Mouse (Mus musculus) embryo, embryonic 10 days (tissue): ENCODE measurements around the gene Shld2.

Experiments
- DNase-seq: peaks from one replicate; pipeline ENCODE4 v3.0.0-alpha.2; 2015; ENCODE audit warnings: low spot score

The Shld2 gene

GRCm38 (mm10) chr14:34310234-34310965 is at the start of gene Shld2, which contains the start of gene Glud1:
TSS of gene Shld2 (minus strand) at chr14:34310493.
TSS of gene Glud1 (plus strand) at chr14:34310727.
- DNase-seq: peak; percentile 97

- no peak for DNase-seq
Measured at GRCm38 (mm10) chr14:34359676-34360244, 49.5 kb upstream of the Shld2 start.

GRCm38 (mm10) chr14:34357671-34358455 is 47.6 kb upstream of the Shld2 start:
- DNase-seq: no peak

- no peak for DNase-seq
Measured at GRCm38 (mm10) chr14:34355301-34355700, 45.0 kb upstream of the Shld2 start, which contains the start of gene Fam25c. TSS of gene Fam25c (minus strand) at chr14:34355433.

- no peak for DNase-seq
Measured at GRCm38 (mm10) chr14:34354456-34354855, 44.2 kb upstream of the Shld2 start.

DNA sequence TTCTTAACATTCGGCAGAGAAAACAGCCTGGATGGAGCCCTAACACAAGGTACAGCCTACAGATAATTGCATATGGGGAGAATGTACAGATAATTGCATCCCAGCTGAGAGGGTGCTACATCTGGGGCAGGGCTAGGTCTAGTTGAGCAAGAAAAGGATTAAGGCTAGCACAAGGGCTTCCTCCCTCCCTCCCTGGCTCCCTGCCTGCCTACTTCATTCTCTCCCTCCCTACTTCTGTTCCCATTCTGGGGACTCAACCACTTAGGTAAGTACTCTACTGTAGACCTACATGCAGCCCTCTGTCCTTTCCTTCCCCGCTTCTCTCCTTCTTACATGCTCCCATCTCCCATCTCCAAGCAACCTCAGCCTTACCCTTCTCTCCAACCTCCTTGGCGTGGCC is 43.0 kb upstream of the Shld2 start:
- no peak for DNase-seq

- no peak for DNase-seq
Measured at GRCm38 (mm10) chr14:34352523-34352922, 42.2 kb upstream of the Shld2 start.

DNA sequence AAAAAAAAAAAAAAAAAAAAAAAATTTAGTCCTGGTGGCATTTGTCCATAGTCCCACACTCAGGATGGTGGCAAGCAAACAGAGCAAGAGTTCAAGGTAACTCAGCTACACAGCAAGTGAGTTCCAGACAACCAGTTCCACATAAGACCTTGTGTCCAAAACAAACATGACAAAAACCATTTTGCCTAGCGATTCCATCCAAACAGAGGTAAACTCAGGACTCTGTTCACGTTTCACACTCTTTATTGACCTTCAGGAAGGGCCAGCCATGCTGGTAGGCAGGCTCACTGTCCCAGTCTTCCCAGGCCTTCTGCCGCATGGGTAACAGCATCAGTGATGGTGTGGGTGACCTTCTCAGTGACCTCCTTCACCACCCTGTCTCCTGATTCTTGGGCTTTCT is 41.4 kb upstream of the Shld2 start:
- DNase-seq: no peak

DNA sequence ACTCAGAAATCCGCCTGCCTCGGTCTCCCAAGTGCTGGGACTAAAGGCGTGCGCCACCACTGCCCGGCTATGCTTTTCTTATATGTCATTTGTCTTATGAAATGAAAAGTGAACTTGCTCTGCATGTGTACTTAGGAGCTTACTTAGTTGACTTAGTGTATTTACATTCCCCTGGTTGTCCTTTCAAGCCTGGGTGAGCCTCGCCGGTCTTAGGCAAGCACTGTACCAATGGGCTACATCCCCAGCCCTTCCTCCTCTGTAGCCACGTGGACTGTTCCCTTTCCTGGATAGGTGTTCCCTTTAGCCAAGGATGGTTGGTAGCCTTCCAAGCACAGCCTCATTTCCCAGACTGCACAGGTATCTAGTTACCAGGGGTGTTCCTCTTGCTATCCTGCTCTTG is 38.7 kb upstream of the Shld2 start:
- no peak for DNase-seq

GRCm38 (mm10) chr14:34348301-34348700 is 38.0 kb upstream of the Shld2 start:
- DNase-seq: no peak

DNA sequence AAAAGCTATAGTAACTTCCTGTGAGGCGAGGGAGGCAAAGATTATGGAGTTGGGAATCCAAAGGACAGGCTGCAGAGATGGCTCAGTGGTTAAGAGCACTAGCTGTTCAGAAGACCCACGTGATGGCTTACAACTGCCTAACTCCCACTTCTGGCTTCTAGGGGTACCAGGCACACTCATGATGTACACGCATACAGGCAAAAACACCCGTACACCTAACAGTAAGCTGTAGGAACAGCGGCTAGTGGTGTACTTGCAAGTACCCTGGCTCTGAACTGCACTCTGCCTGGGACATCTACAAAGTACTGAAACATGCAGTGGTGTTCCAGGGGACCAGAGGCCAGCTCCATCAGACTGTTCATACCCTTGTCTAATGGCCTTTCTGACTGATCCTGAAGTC is 36.8 kb upstream of the Shld2 start:
- no peak for DNase-seq

GRCm38 (mm10) chr14:34345771-34346566 is 35.7 kb upstream of the Shld2 start:
- peak; percentile 35 for DNase-seq

DNA sequence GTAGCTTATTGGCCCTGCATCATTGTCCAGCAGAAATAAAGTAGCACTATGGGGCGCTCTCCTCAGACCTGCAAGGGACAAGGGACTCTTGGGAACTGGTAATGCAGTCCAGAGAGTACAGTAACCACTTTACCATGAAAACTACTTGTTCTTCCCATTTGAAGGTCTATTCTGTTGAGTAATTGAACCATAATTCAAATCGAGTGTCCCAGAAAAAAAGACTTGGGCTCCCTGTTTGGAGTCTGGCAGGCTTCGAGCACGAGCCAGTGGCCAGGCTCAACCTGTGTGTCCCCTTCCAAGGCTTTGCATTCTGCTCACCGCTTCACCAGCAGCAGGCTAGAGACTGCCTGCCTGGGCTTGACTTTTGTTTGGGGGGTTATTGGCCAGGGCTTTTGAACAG is 34.1 kb upstream of the Shld2 start:
- DNase-seq: no peak

DNA sequence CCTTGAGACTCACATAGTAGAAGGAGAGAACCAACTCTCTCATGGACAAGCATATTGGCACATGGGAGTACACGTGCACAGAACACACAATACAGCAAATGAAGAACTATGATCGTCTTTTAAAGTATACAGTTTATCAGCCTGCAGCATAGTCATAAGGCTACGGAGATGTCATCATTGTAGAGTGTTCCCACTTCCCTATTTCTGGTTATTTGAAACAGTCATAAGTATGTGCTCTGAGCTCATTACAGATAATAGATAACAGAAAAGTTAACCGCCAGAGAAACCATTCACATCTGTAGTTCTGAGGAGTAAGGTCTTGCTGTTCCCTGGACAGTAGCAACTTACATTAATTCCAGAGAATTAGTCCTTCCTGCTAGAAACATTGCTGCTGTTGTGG is 32.8 kb upstream of the Shld2 start:
- DNase-seq: no peak

GRCm38 (mm10) chr14:34341993-34342392 is 31.7 kb upstream of the Shld2 start:
- no peak for DNase-seq

DNA sequence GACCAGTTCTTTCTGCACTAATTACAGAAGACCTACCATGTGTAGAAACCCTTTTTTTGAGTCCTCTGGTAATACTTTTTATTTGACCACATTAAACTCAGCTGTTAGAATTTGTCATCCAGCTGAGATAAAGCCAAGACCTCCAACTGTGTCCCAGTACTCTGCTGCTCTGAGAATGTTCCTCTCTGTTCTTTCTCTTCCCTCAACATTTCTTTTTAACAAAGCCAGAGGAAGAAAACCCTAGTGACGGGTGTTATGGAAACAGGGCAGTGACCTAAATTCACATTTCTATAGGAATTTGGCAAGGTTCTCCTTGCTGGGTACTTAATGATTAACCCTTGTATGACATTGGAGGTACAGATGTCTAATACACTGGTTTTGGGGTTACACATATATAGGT is 29.2 kb upstream of the Shld2 start:
- DNase-seq: no peak

- DNase-seq: no peak
Measured at GRCm38 (mm10) chr14:34332476-34332875, 22.2 kb upstream of the Shld2 start.

- no peak for DNase-seq
Measured at GRCm38 (mm10) chr14:34331886-34332285, 21.6 kb upstream of the Shld2 start.

GRCm38 (mm10) chr14:34330657-34331158 is 20.4 kb upstream of the Shld2 start:
- no peak for DNase-seq

DNA sequence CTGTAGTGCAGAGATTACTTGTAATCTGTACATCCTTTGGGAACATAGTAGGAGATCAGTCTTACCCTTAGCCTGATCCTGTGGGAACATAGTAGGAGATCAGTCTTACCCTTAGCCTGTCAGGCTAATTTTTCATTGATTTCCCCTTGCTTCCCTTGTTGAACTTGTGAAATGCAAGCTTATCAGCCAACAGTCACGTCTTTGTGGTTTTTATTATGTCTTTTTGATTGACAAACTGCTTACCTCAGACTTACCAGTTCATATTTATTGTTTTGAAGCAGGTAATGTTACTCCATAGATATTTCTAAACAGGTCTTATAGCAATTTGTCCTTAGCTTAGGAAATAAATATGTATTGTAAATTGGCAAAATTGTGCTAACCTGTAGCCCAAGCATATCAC is 17.3 kb upstream of the Shld2 start:
- DNase-seq: no peak

- no peak for DNase-seq
Measured at GRCm38 (mm10) chr14:34326606-34327005, 16.3 kb upstream of the Shld2 start.

GRCm38 (mm10) chr14:34323576-34324085 is 13.3 kb upstream of the Shld2 start:
- no peak for DNase-seq
